Mouse (Mus musculus): ENCODE results near the gene Col6a3.

- TF ChIP-seq EP300 (IDR thresholded peaks at IDR 0.05; ENCODE audit: insufficient read depth, low read depth, low read length) (no peak), CTCF (IDR thresholded peaks at IDR 0.05; ENCODE audit: low read depth, low read length) (no peak)
Measured at GRCm38 (mm10) chr1:90748544-90748943, 95.2 kb downstream of the Col6a3 start.
